Mouse (Mus musculus) heart, adult 2 months (tissue): Measurements from ENCODE around the gene Cmtm4.

Experiments
- CTCF ChIP-seq: fragments of 200-600 bp; IDR thresholded peaks from 2 replicates; pipeline ENCODE4 v1.8.1; 2022; ENCODE audit warnings: antibody characterized with exemption, mild to moderate bottlenecking, moderate library complexity
- EP300 ChIP-seq: fragments of 200-500 bp; IDR thresholded peaks from 2 replicates; pipeline ENCODE4 v1.6.1; 2011; ENCODE audit warnings: low read depth, low read length, control low read depth; ENCODE audit not compliant: insufficient read depth
- POLR2A ChIP-seq: fragments of 200-500 bp; IDR thresholded peaks from 2 replicates; pipeline ENCODE4 v1.6.1; 2011; ENCODE audit warnings: mild to moderate bottlenecking, low read depth, low read length, control low read depth; ENCODE audit not compliant: insufficient read depth

DNA sequence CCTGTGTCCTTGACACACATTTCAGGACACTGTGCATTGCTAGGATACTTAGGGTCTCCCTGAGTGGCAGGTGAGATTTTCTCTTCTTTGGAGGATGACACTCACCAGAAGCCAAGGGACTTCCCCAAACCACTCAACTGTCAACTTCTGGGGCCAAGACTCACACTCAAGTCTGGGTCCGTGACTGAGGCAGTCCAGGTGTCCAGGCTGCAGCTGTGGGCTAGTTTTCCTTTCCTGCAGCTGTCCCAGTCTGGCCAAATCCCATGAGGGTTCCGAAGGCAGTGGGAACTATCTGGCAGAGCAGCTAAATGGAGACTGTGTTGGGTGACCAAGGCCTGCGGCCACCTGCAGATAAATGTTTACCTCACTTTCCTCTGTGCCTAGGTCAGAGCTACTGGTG, 16.4 kb upstream of the Cmtm4 start:
- no peak for TF ChIP-seq CTCF
- TF ChIP-seq POLR2A = no peak
- no peak for TF ChIP-seq EP300
